Mouse (Mus musculus) stomach, embryonic 14.5 days (tissue): ENCODE measurements around the gene Mrps26. TPM values are rescaled to one million over a fixed set of nuclear protein-coding genes. Genes with fewer than 3 reads are reported as not detected.

ENCODE experiments used
- ATAC-seq: fragments of 200-750 bp; cut with Nextera tagmentation; 2 replicates; pipeline ENCODE4 v1.8.0; 2017; ENCODE audit warnings: low read depth, moderate TSS enrichment; ENCODE audit not compliant: insufficient number of reproducible peaks, insufficient read depth, low FRiP score
- H3K27ac ChIP-seq: fragments of 300-500 bp; sonication (generic); 2 replicates; pipeline ENCODE4 v1.5.1; 2014; ENCODE audit warnings: mild to moderate bottlenecking, low read length, moderate library complexity, mixed read lengths
- H3K27me3 ChIP-seq: fragments of 300-500 bp; sonication (generic); 2 replicates; pipeline ENCODE4 v1.6.1; 2014; ENCODE audit warnings: low read length, control low read depth, mixed read lengths; ENCODE audit not compliant: control insufficient read depth, insufficient read depth
- H3K36me3 ChIP-seq: fragments of 300-500 bp; sonication (generic); 2 replicates; pipeline ENCODE4 v1.6.1; 2014; ENCODE audit warnings: mild to moderate bottlenecking, control low read depth, low read length, moderate library complexity, mixed read lengths; ENCODE audit not compliant: control insufficient read depth, insufficient read depth
- H3K4me1 ChIP-seq: fragments of 300-500 bp; sonication (generic); 2 replicates; pipeline ENCODE4 v1.6.1; 2014; ENCODE audit warnings: low read length, control low read depth, mixed read lengths; ENCODE audit not compliant: control insufficient read depth, insufficient read depth
- H3K4me2 ChIP-seq: fragments of 300-500 bp; sonication (generic); replicated peaks from 2 replicates; pipeline ENCODE4 v1.6.1; 2014; ENCODE audit warnings: low read depth, low read length, control low read depth
- H3K4me3 ChIP-seq: fragments of 300-500 bp; sonication (generic); 2 replicates; pipeline ENCODE4 v1.5.1; 2014; ENCODE audit warnings: low read depth, low read length, control low read depth
- H3K9ac ChIP-seq: fragments of 300-500 bp; sonication (generic); replicated peaks from 2 replicates; pipeline ENCODE4 v1.6.1; 2014; ENCODE audit warnings: low read depth, mild to moderate bottlenecking, control low read depth, low read length, moderate library complexity, mixed read lengths
- H3K9me3 ChIP-seq: fragments of 300-500 bp; sonication (generic); 2 replicates; pipeline ENCODE4 v1.6.1; 2016; ENCODE audit warnings: low read depth, low read length, control low read depth; ENCODE audit not compliant: control insufficient read depth
- WGBS: fragments of 180-500 bp; shearing (Covaris S2); extraction: QIAGEN DNeasy Blood & Tissue Kit; methylation state at CpG from one replicate; pipeline ENCODE4 v1.1.7; 2014; 5-methylcytosine and 5-hydroxymethylcytosine counted together
- polyA plus RNA-seq: library from polyadenylated mRNA; unstranded; fragments of >200 nt; fragmentation: Nextera tagmentation; extraction: Ambion mirVana; gene quantifications from 2 replicates; pipeline ENCODE4 v1.2.1, GENCODE M21; 2014

The Mrps26 gene
- polyA plus RNA-seq, 1 experiment from 2014 or later = 86.2 TPM

DNA sequence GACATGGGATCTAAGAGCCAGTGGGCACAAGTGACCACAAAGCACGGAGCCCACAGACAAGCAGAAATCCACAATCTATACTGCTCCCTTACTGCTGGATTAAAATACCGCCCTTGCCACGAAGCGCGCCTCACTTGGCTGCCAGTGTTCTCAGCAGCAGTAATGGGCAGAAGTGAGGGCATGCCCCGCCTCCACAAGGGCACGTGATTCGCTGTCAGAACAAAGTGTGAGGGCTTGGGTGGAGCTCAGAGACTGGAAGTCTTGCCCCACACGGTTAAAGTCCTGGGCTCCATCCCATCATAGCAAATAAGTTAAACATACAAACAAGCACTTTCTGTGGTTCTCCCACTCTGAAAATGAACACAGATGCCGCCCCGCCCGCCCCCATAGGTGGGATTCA lies 14.1 kb downstream of the Mrps26 start:
- H3K27me3 ChIP-seq = peaks cover 61% of the 10 kb centered on the region
- no peak overlapping the region for H3K9ac ChIP-seq
- H3K4me1 ChIP-seq = peaks cover 18% of the 10 kb centered on the region; the same call in 1 of the 2 replicates
- no peak overlapping the region for H3K27ac ChIP-seq
- H3K4me3 ChIP-seq = no peak overlapping the region
- 6% methylated on average over 12 of the region's 12 CpGs for WGBS
- no peak for ATAC-seq
- H3K36me3 ChIP-seq = no peaks in the 10 kb centered on the region
- no peaks in the 10 kb centered on the region for H3K9me3 ChIP-seq
- H3K4me2 ChIP-seq = no peak overlapping the region

DNA sequence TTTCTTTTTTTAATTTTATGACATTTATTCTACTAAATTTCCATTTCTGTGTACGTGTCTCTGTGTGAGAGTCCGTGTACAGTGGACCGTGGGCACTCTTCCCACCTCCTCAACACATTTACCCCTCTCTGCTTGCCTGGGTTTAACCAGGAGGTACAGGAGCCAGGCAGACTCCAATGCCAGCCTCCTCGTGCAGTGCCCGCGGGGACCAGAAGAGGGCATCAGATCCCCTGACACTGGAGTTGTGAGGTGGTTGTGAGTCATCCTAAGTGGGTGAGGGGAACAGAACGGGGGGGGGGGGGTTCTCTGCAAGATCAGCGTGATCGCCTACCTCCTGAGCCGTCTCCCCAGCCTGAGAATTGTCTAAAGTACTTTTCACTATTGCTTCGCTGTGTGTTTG lies 14.6 kb downstream of the Mrps26 start:
- Histone ChIP-seq H3K9ac (no peak overlapping the region), H3K27ac (no peak overlapping the region), H3K36me3 (no peaks in the 10 kb centered on the region), H3K27me3 (peaks cover 65% of the 10 kb centered on the region), H3K4me3 (no peak overlapping the region), H3K9me3 (no peaks in the 10 kb centered on the region), H3K4me2 (no peak overlapping the region), H3K4me1 (peaks cover 18% of the 10 kb centered on the region; the same call in 1 of the 2 replicates)
- WGBS = 9% methylated on average over 11 of the region's 11 CpGs
- no peak for ATAC-seq

DNA sequence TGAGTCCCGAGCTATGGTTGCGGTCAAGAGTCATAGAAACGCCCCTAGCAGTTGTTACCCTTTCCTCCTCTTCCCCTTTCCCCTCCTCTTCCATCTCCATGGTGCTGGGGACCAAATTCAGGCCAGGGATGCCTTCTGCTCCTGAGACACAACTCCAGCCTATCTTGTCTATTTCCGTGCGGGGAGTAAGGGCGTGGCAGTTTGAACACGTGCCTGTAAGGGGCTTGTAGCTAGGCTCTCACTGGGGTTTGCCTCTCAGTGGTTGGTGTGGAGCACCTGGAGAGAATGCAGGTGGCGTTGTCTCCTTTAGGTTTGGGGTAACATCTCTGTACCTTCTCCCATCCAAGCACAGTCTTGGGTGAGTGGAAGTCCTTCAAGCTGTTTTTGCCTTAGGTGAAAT lies 16.2 kb downstream of the Mrps26 start:
- ATAC-seq = no peak
- Histone ChIP-seq H3K4me3 (no peak overlapping the region), H3K9ac (no peak overlapping the region), H3K4me1 (peaks cover 18% of the 10 kb centered on the region; the same call in 1 of the 2 replicates), H3K27me3 (peaks cover 65% of the 10 kb centered on the region), H3K27ac (no peak overlapping the region), H3K9me3 (no peaks in the 10 kb centered on the region), H3K36me3 (no peaks in the 10 kb centered on the region), H3K4me2 (no peak overlapping the region)
- WGBS = 6% methylated on average over 8 of the region's 8 CpGs

DNA sequence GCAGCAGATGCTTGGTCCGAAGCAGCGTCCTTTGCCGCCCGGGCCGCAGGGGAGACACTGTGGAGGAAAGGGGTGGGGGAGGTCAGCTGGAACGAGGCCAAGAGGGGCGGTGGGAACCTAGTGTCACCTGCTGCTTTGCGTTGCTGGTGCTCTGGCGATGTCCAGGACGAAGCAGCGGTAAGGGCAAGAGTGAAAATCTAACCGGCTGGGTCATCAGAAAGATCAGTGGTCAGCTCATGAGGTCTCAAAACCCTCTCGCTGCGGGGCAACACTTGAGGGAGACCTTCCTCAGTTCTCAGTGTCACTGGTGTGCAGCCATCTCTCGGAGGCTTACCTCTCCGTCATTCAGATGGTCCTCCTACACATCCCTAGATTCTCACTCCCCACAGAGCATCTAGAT lies 17.7 kb downstream of the Mrps26 start:
- no peaks in the 10 kb centered on the region for H3K9me3 ChIP-seq
- H3K4me2 ChIP-seq = peak overlapping the region; percentile 53
- peaks cover 18% of the 10 kb centered on the region; the same call in 1 of the 2 replicates for H3K4me1 ChIP-seq
- no peak overlapping the region for H3K9ac ChIP-seq
- no peak overlapping the region for H3K27ac ChIP-seq
- peaks cover 54% of the 10 kb centered on the region for H3K27me3 ChIP-seq
- ATAC-seq = no peak
- WGBS = 4% methylated on average over 16 of the region's 16 CpGs
- H3K36me3 ChIP-seq = no peaks in the 10 kb centered on the region
- H3K4me3 ChIP-seq = peak overlapping the region; percentile 30

DNA sequence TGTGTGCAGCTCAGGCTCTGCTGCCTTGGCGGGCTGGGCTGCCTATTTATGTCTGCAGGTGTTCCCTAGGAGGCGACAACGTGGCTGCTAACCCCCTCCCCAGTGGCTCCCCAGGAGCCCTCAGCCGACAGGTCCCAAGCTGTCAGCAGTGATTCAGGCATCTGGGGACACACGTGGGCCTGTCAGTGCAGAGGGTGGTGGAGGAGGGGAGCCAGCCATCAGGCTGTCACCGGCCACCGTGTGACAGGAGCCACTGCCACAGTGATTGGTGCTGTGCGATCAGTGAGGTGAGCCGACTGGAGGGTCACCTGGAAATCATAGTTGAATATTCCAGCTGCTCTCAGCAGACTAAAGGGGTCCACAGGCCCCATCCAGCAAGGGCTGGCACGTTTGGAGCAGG lies 19.0 kb downstream of the Mrps26 start, which contains the start of gene Avp:
Gene Avp (minus strand): TSS at position 3 of the 400 bp plus-strand sequence.
- H3K4me2 ChIP-seq = no peak within 1 kb of the TSS
- ATAC-seq = no peak
- no peak within 1 kb of the TSS for H3K9ac ChIP-seq
- peaks cover 12% of the 10 kb centered on the region; the same call in 1 of the 2 replicates for H3K4me1 ChIP-seq
- peak within 1 kb of the TSS; percentile 30; the same call in 1 of the 2 replicates for H3K4me3 ChIP-seq
- H3K27me3 ChIP-seq = peaks cover 45% of the 10 kb centered on the region
- H3K27ac ChIP-seq = no peak within 1 kb of the TSS
- H3K9me3 ChIP-seq = no peaks in the 10 kb centered on the region
- 30% methylated on average over 10 of the region's 10 CpGs for WGBS
- no peaks in the 10 kb centered on the region for H3K36me3 ChIP-seq

DNA sequence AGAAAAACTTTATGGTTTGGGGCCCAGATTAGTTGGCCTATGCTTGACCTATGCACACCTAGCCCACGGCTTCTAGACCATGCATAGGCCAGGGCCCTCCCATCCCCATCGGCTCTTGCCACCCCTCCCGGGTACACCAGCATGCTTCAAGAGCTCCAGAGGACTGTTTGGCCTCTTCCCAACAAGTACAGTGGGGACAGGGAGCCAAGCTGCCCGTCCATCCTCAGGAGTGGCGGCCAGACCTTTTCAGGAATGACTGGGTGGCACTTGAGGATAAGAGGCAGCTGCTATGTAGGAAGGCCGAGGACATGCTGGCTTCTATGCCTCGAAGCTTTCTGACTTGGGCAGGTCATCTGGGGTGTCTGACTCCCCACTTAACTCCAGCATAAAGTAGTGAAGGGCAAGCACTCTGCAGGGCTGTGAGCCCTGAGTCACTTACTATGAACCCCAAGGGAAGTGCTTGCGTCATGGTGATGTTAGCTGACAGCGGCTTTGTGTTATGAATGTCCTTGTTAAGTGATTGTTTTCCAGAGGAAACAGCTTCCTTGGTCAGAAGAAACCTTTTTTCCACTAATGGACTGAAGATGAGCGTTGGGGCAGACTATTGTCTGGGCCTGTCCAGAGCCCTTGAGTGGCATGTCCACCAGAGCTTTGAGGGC lies 20.5 kb downstream of the Mrps26 start:
- H3K4me3 ChIP-seq = no peak overlapping the region
- 66% methylated on average over 10 of the region's 10 CpGs for WGBS

DNA sequence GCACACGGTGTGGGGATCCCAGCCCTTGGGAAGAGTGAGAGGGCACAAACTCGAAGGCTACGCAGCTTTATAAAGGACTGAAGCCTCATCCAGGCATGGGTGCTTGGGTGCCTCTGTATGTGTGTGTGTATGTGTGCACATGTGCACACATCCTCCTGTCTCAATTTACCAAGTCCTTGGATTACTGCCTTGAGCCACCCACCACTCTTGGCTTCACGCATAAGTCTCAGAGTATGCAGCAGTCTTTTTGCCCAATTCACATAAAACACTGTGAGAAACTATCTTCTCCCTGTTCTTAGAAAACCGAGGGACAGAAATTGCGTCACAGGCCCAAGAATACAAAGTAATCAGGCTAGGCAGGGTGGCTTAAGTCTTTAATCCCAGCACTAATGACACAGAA lies 22.5 kb downstream of the Mrps26 start:
- Histone ChIP-seq H3K4me3 (no peak overlapping the region), H3K36me3 (peaks cover 4% of the 10 kb centered on the region; the same call in 1 of the 2 replicates), H3K9me3 (no peaks in the 10 kb centered on the region), H3K27me3 (peaks cover 19% of the 10 kb centered on the region; the same call in 1 of the 2 replicates), H3K4me1 (peaks cover 2% of the 10 kb centered on the region; the same call in 1 of the 2 replicates), H3K27ac (no peak overlapping the region), H3K9ac (no peak overlapping the region), H3K4me2 (no peak overlapping the region)
- WGBS = 89% methylated on average over 6 of the region's 6 CpGs
- ATAC-seq = no peak

More for the DNA sequence above, 20.5 kb downstream of the Mrps26 start:
- H3K9ac ChIP-seq = no peak overlapping the region
- no peaks in the 10 kb centered on the region for H3K9me3 ChIP-seq
- H3K27me3 ChIP-seq = peaks cover 34% of the 10 kb centered on the region
- ATAC-seq = no peak
- no peak overlapping the region for H3K27ac ChIP-seq
- H3K36me3 ChIP-seq = no peaks in the 10 kb centered on the region
- no peak overlapping the region for H3K4me2 ChIP-seq
- peaks cover 10% of the 10 kb centered on the region; the same call in 1 of the 2 replicates for H3K4me1 ChIP-seq

DNA sequence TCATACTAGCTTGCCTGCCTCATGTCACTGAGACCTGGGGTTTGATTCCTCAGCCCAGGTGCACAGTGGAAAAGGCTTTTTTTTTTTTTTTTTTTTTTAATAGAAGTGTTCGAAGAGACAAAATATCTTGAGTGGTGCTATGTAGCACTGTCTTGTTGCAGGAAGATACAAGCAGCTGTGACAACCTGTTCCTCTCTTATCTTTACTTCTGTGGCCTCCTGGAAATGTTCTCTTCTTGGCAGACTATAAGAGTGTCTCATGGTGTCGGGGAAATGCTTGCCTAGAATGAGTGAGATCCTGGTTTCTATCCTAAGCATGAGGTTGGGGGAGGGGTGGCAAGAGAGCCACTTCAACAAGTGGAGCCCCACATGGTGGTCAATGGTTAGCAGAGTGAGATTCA lies 24.8 kb downstream of the Mrps26 start:
- no peak overlapping the region for H3K4me2 ChIP-seq
- peaks cover 11% of the 10 kb centered on the region; the same call in 1 of the 2 replicates for H3K36me3 ChIP-seq
- no peaks in the 10 kb centered on the region for H3K4me1 ChIP-seq
- ATAC-seq = no peak
- no peaks in the 10 kb centered on the region for H3K27me3 ChIP-seq
- no peak overlapping the region for H3K27ac ChIP-seq
- H3K4me3 ChIP-seq = no peak overlapping the region
- no peak overlapping the region for H3K9ac ChIP-seq
- WGBS = 81% methylated on average over 2 of the region's 2 CpGs
- H3K9me3 ChIP-seq = no peaks in the 10 kb centered on the region
